Comparison of ENCODE assay signal across 31 mouse cellular contexts in the genomic region with DNA sequence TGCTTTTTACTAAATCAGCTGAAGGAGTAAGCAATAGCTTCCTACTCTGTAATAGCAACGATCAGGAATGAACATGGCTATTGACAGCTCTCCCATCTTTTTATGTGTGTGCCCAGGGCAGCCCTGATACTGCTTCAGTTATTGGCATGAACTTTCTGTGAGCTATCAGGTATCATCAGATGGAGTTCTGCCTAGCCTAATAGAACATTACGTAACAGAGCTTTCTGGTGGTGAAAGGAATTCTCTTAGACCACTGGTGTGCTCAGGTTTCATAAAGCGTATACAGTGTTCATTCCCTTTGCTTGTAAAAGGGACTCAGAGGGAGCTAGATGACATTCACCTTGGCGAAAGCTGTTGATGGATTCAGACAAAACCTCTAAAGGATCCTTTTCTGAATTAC.
"Had no signal": no experiment of that assay in that cellular context is flagged by ENCODE, and none has a peak within 500 bp of the region (broad histone marks: within the 10 kb centered on the region; RNA-seq: fewer than 3 reads in every experiment).

No protein-coding gene starts in this region.

- H3K9me3 ChIP-seq: limb, embryonic 12.5 days; limb, embryonic 15.5 days; liver, embryonic 12.5 days; liver, embryonic 13.5 days; liver, embryonic 15.5 days; lung, embryonic 15.5 days; megakaryocyte, embryonic 14.5 days; midbrain, embryonic 10.5 days; midbrain, embryonic 12.5 days; midbrain, embryonic 13.5 days; midbrain, embryonic 15.5 days; neural tube, embryonic 12.5 days; neural tube, embryonic 13.5 days had no signal

- H3K4me3 ChIP-seq: limb, embryonic 12.5 days; limb, embryonic 15.5 days; liver, embryonic 12.5 days; liver, embryonic 13.5 days; liver, embryonic 15.5 days; lung, embryonic 15.5 days; megakaryocyte, embryonic 14.5 days; midbrain, embryonic 10.5 days; midbrain, embryonic 12.5 days; midbrain, embryonic 13.5 days; midbrain, embryonic 15.5 days; myocyte; neural tube, embryonic 12.5 days; neural tube, embryonic 13.5 days had no signal

- H3K27ac ChIP-seq: limb, embryonic 12.5 days; limb, embryonic 15.5 days; liver, embryonic 12.5 days; liver, embryonic 13.5 days; liver, embryonic 14.5 days; liver, embryonic 15.5 days; lung, embryonic 15.5 days; macrophage; midbrain, embryonic 10.5 days; midbrain, embryonic 12.5 days; midbrain, embryonic 13.5 days; midbrain, embryonic 15.5 days; neural tube, embryonic 12.5 days; neural tube, embryonic 13.5 days had no signal

- H3K36me3 ChIP-seq: limb, embryonic 12.5 days; limb, embryonic 15.5 days; liver, embryonic 12.5 days; liver, embryonic 13.5 days; liver, embryonic 15.5 days; lung, embryonic 15.5 days; midbrain, embryonic 10.5 days; midbrain, embryonic 12.5 days; midbrain, embryonic 13.5 days; midbrain, embryonic 15.5 days; neural tube, embryonic 12.5 days; neural tube, embryonic 13.5 days had no signal

- H3K27me3 ChIP-seq: limb, embryonic 12.5 days; limb, embryonic 15.5 days; liver, embryonic 12.5 days; liver, embryonic 13.5 days; liver, embryonic 15.5 days; lung, embryonic 15.5 days; megakaryocyte, embryonic 14.5 days; midbrain, embryonic 12.5 days; midbrain, embryonic 13.5 days; midbrain, embryonic 15.5 days; neural tube, embryonic 12.5 days; neural tube, embryonic 13.5 days had no signal

- H3K4me1 ChIP-seq: limb, embryonic 12.5 days; limb, embryonic 15.5 days; liver, embryonic 12.5 days; liver, embryonic 13.5 days; liver, embryonic 15.5 days; lung, embryonic 15.5 days; megakaryocyte, embryonic 14.5 days; neural tube, embryonic 12.5 days had no signal

- ATAC-seq: liver, embryonic 12.5 days; liver, postnatal 0 days; lung, postnatal 0 days; midbrain, embryonic 13.5 days; midbrain, embryonic 15.5 days; midbrain, embryonic 16.5 days had no signal

- H3K4me2 ChIP-seq: limb, embryonic 12.5 days; limb, embryonic 15.5 days; liver, embryonic 11.5 days; liver, embryonic 12.5 days; liver, embryonic 13.5 days; liver, embryonic 15.5 days; lung, embryonic 14.5 days; lung, embryonic 15.5 days; midbrain, embryonic 11.5 days; midbrain, embryonic 12.5 days; midbrain, embryonic 13.5 days; midbrain, embryonic 15.5 days; neural tube, embryonic 12.5 days; neural tube, embryonic 13.5 days had no signal

- DNase-seq: left cerebral cortex, postnatal 4 days; liver; liver, embryonic 13.5 days; liver, postnatal 0 days; lung, adult 18-20 months; lung, adult 2 months; lung, embryonic 14.5 days; lung, postnatal 10 days; lung, postnatal 14 days; lung, postnatal 36 days; lung, postnatal 4 days; midbrain, embryonic 14.5 days had no signal

- H3K9ac ChIP-seq: limb, embryonic 12.5 days; limb, embryonic 15.5 days; liver, embryonic 12.5 days; liver, embryonic 13.5 days; liver, embryonic 14.5 days; liver, embryonic 15.5 days; liver, postnatal 0 days; lung, embryonic 14.5 days; lung, embryonic 15.5 days; midbrain, embryonic 12.5 days; midbrain, embryonic 13.5 days; midbrain, embryonic 15.5 days; neural tube, embryonic 12.5 days; neural tube, embryonic 13.5 days had no signal
